Mouse (Mus musculus) layer of hippocampus, postnatal 25 days (tissue): Measurements from ENCODE around the gene Zfp597. TPM values are rescaled to one million over a fixed set of nuclear protein-coding genes. Genes with fewer than 3 reads are reported as not detected.

Experiments used
- DNase-seq, 2 experiments: peaks; one replicate each; pipeline ENCODE4 v3.0.0; 2022; ENCODE audit warnings: mixed read lengths in 2 of 2, low spot score in 1 of 2; ENCODE audit errors: extremely low spot score in 1 of 2
- total RNA-seq, 2 experiments: library from RNA; stranded (reverse); gene quantifications; 2 replicates each; pipeline ENCODE4 v1.2.3; 2021

Gene Zfp597
- 10 to 100 TPM; 21.8 to 23.2 TPM for total RNA-seq

GRCm38 (mm10) chr16:3884201-3885064 lies at the start of gene Zfp597, which contains the start of gene Gm20695:
TSS of gene Zfp597 (minus strand) at chr16:3884561.
TSS of gene Gm20695 (plus strand) at chr16:3884648.
- DNase-seq = peak; percentile 86 to 91

- no peak for DNase-seq
These were observed 49.7 kb upstream of the Zfp597 start for GRCm38 (mm10) chr16:3934091-3934490.

GRCm38 (mm10) chr16:3933536-3933935 lies 49.2 kb upstream of the Zfp597 start:
- no peak for DNase-seq

GRCm38 (mm10) chr16:3929151-3929550 lies 44.8 kb upstream of the Zfp597 start:
- no peak for DNase-seq

GRCm38 (mm10) chr16:3928582-3928981 lies 44.2 kb upstream of the Zfp597 start:
- DNase-seq = no peak

GRCm38 (mm10) chr16:3923966-3924365 lies 39.6 kb upstream of the Zfp597 start:
- DNase-seq = no peak

- DNase-seq = no peak
These were observed 39.2 kb upstream of the Zfp597 start for GRCm38 (mm10) chr16:3923515-3923914.

- no peak for DNase-seq
These were observed 36.4 kb upstream of the Zfp597 start for GRCm38 (mm10) chr16:3920756-3921155.

GRCm38 (mm10) chr16:3909118-3909517 lies 24.8 kb upstream of the Zfp597 start:
- DNase-seq = no peak

GRCm38 (mm10) chr16:3908537-3909111 lies 24.3 kb upstream of the Zfp597 start, which contains the start of the genes 1700037C18Rik and Cluap1:
TSS of gene 1700037C18Rik (minus strand) at chr16:3908689.
TSS of gene Cluap1 (plus strand) at chr16:3908801.
- DNase-seq = peak; percentile 88 to 89

GRCm38 (mm10) chr16:3907471-3907870 lies 23.1 kb upstream of the Zfp597 start:
- no peak for DNase-seq

GRCm38 (mm10) chr16:3896553-3896952 lies 12.2 kb upstream of the Zfp597 start:
- DNase-seq = no peak

GRCm38 (mm10) chr16:3896046-3896445 lies 11.7 kb upstream of the Zfp597 start:
- no peak for DNase-seq

- no peak for DNase-seq
These were observed 10.9 kb upstream of the Zfp597 start for GRCm38 (mm10) chr16:3895173-3895792.

GRCm38 (mm10) chr16:3893739-3894138 lies 9.4 kb upstream of the Zfp597 start:
- DNase-seq = no peak

GRCm38 (mm10) chr16:3891621-3892295 lies 7.4 kb upstream of the Zfp597 start:
- no peak for DNase-seq

- DNase-seq = no peak
These were observed 807 bp upstream of the Zfp597 start for GRCm38 (mm10) chr16:3885065-3885670.

- no peak for DNase-seq
These were observed 8.0 kb downstream of the Zfp597 start for GRCm38 (mm10) chr16:3876346-3876745.

- peak; percentile 67 to 68 for DNase-seq
These were observed 11.9 kb downstream of the Zfp597 start, which contains the start of gene Naa60 for GRCm38 (mm10) chr16:3872216-3873047. TSS of gene Naa60 (plus strand) at chr16:3872375.
